Mouse (Mus musculus): ENCODE results near the gene Myadml2. TPM values are rescaled to one million over a fixed set of nuclear protein-coding genes. Genes with fewer than 3 reads are reported as not detected.

Gene Myadml2
- polyA plus RNA-seq, 1 experiment, result 3.1 TPM

DNA sequence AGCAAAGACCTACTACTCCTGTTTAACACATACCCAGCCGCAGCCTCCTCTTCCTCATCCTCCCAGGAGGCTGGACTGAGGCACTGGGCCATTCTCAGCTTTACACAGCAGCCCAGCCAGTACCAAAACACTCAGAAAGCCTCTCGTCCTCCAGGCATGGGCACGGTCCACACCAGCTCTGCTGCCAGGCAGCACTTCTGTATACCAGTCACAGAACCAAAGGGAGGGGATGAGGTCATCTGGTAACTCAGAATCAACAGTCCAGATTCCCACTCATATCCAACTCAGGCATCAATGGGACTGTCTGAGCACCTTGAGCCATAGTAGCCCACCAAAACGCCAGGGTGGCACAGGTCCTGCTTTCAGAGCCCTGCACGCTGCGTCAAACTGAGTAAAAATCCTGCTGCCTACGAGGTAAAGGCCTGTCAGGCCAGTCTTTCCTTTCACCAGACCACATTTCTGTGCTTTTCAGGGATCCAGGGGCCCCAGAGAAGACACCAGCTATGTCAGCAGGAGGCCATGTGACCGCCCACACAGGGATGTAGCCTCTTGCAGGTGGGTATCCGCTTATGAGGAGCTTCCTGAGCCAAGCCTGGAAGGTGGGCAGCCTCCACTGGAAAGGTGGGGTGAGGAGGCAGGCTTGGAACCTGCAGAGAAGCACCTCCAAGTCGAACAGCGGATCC lies 21.0 kb downstream of the Myadml2 start:
- no peak for DNase-seq
- Histone ChIP-seq H3K4me1 (ENCODE audit: control insufficient read depth, insufficient read depth, low read length) (peaks cover 27% of the 10 kb centered on the region), H3K4me3 (replicated peaks; ENCODE audit: extremely low read depth, low read depth, low read length) (no peak overlapping the region)
- TF ChIP-seq POLR2A (IDR thresholded peaks at IDR 0.05; ENCODE audit: borderline replicate concordance, extremely low read depth, low read depth, low read length), result no peak
- TF ChIP-seq CTCF (IDR thresholded peaks at IDR 0.05; ENCODE audit: insufficient read depth, low read length), result no peak
- 83% methylated on average over 11 of the region's 11 CpGs for WGBS

DNA sequence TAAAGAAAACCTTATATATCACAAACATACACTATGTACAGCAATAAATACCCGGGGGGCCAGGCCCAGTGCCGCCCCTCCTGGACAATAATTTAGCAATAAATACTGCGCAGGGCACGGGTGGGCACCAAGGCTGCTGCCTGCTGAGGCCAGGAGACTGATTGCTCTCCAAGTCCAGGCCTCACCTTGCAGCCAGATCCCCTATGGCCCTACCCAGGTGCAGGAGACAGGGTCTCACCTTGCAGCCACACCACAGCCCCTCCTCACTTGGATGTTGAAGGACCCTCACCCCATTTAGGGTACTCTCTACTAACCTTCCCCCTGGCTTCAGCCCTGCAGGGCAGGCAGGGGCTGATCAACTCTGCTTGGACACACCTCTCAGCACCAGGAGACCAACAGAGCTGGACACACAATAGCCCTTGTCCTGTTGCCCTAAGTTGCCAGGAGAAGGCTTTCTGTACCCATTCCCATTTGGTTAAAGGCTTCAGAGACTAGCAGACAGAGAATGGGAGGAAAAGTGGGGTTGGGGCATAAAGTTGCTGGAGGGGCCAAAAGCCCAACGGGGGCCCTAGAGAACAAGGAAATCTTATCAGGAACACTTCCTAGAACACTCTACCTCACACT lies 22.7 kb downstream of the Myadml2 start, which contains the start of gene Sirt7:
Sirt7 (minus strand) TSS at position 89 of the 624 bp plus-strand sequence.
- DNase-seq, result no peak
- 8% methylated on average over 5 of the region's 5 CpGs for WGBS
- TF ChIP-seq POLR2A (IDR thresholded peaks at IDR 0.05; ENCODE audit: borderline replicate concordance, extremely low read depth, low read depth, low read length) (no peak), CTCF (IDR thresholded peaks at IDR 0.05; ENCODE audit: insufficient read depth, low read length) (no peak)

DNA sequence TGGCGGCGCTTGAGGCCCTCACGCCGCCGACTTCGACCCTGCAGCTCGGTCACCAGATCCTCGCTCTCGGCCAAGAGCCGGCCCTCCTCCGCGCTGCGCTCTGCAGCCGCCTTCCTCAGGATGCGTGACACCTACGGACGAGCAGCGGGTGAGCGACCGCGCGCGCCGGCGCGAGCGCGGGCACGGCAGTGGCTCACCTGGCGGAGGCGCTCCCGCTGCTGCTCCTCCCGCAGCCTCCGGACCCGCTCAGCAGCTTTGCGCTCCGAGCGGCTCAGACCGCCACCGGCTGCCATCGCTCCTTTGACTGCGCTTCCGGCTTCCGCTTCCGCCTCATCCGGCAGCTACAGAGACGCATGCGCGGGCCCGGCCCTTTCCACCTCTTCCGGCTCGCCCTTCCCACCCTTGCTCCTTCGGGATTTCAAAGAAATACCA lies 23.3 kb downstream of the Myadml2 start:
- TF ChIP-seq CTCF (IDR thresholded peaks at IDR 0.05; ENCODE audit: insufficient read depth, low read length), result no peak
- TF ChIP-seq POLR2A (IDR thresholded peaks at IDR 0.05; ENCODE audit: borderline replicate concordance, extremely low read depth, low read depth, low read length), result peak; percentile 79; the same call in 1 of the 2 replicates
- H3K4me1 ChIP-seq (ENCODE audit: control insufficient read depth, insufficient read depth, low read length), result peaks cover 11% of the 10 kb centered on the region
- DNase-seq, result peak; percentile 76
- whole genome bisulfite sequencing, result under 1% methylated on average over 53 of the region's 53 CpGs
- H3K4me3 ChIP-seq (replicated peaks; ENCODE audit: extremely low read depth, low read depth, low read length), result peak overlapping the region; percentile 81

More for the DNA sequence above, 22.7 kb downstream of the Myadml2 start, which contains the start of gene Sirt7:
- peak within 1 kb of the TSS; percentile 81 for H3K4me3 ChIP-seq (replicated peaks; ENCODE audit: extremely low read depth, low read depth, low read length)
- peaks cover 16% of the 10 kb centered on the region for H3K4me1 ChIP-seq (ENCODE audit: control insufficient read depth, insufficient read depth, low read length)

GRCm38 (mm10) chr11:120623961-120624679 lies 23.8 kb downstream of the Myadml2 start:
- peak; percentile 62 for DNase-seq
- TF ChIP-seq POLR2A (IDR thresholded peaks at IDR 0.05; ENCODE audit: borderline replicate concordance, extremely low read depth, low read depth, low read length), result no peak
- peak; percentile 44; the same call in 1 of the 2 replicates for TF ChIP-seq CTCF (IDR thresholded peaks at IDR 0.05; ENCODE audit: insufficient read depth, low read length)
- peaks cover 11% of the 10 kb centered on the region for H3K4me1 ChIP-seq (ENCODE audit: control insufficient read depth, insufficient read depth, low read length)
- peak overlapping the region; percentile 81 for H3K4me3 ChIP-seq (replicated peaks; ENCODE audit: extremely low read depth, low read depth, low read length)
- 11% methylated on average over 30 of the region's 30 CpGs for WGBS

DNA sequence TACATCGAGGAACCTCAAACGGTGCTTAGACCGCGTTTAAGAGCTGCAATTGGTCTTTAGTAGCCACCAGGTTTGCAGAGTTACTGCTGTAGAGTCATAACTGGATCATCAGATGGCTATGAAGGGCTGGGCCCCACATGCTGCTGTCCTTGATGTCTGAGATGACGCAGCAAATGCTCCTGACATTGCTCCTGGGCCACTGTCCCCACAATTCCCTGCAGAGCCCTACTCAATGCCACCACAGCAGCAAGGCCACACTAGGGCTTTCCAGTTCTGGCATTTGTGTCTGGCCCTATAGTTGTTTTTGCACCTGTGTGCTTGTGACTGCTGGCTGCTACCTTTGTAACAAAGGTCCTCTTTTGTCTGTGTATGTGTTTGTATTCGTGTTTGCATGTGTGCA lies 25.2 kb downstream of the Myadml2 start:
- 88% methylated on average over 6 of the region's 6 CpGs for WGBS
- DNase-seq, result no peak
- Histone ChIP-seq H3K4me1 (ENCODE audit: control insufficient read depth, insufficient read depth, low read length) (peaks cover 11% of the 10 kb centered on the region), H3K4me3 (replicated peaks; ENCODE audit: extremely low read depth, low read depth, low read length) (no peak overlapping the region)
- TF ChIP-seq CTCF (IDR thresholded peaks at IDR 0.05; ENCODE audit: insufficient read depth, low read length) (no peak), POLR2A (IDR thresholded peaks at IDR 0.05; ENCODE audit: borderline replicate concordance, extremely low read depth, low read depth, low read length) (no peak)

GRCm38 (mm10) chr11:120620195-120620594 lies 27.8 kb downstream of the Myadml2 start:
- H3K4me3 ChIP-seq (replicated peaks; ENCODE audit: extremely low read depth, low read depth, low read length), result no peak overlapping the region
- TF ChIP-seq POLR2A (IDR thresholded peaks at IDR 0.05; ENCODE audit: borderline replicate concordance, extremely low read depth, low read depth, low read length), result no peak
- TF ChIP-seq CTCF (IDR thresholded peaks at IDR 0.05; ENCODE audit: insufficient read depth, low read length), result no peak
- H3K4me1 ChIP-seq (ENCODE audit: control insufficient read depth, insufficient read depth, low read length), result peaks cover 10% of the 10 kb centered on the region
- no peak for DNase-seq
- 90% methylated on average over 14 of the region's 14 CpGs for WGBS

DNA sequence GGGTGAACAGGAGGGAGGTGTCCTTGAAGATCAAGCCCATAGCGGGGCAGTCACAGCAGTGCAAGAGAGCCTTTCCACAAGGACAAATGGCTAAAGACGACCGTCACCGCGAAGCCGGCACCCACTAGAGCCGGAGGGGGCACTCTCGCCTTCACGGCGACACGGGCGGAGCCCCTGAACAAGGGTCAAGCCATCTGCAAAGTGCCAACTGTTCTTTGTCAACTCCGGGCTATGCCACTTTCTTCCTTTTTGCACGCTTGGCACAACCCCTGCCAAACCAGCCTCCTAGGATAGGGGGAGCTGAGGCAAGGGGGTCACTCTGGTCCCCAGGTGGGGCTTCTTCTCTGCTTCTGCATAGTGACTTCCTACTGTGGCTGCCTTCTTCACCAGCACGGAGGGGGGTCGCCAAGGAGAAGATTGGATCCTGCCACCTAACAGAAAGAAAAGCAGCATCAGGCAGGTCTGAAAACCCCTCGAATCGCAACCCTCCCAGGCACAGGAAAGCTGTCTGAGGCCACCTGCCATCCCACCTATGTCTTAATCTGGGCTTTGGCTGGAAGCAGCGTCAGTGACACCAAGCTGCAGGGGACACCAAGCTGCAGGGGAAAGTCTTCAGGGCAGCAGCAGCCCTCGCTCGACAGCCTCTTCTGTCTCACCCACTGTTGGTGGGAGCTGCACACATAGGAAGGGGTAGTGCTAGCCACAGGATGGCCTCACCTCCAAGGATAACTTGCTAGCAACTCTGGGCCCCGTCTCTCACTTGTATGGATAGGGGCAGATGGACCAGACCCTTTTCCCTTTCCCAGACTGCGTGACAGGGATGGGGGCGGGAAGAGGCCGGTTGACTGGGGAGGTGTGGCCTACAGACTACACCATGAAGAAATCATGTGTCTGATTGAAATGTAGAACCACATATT lies 29.1 kb downstream of the Myadml2 start:
- peaks cover 5% of the 10 kb centered on the region; the same call in 1 of the 2 replicates for H3K4me1 ChIP-seq (ENCODE audit: control insufficient read depth, insufficient read depth, low read length)
- 94% methylated on average over 25 of the region's 25 CpGs for WGBS
- DNase-seq, result no peak
- no peak overlapping the region for H3K4me3 ChIP-seq (replicated peaks; ENCODE audit: extremely low read depth, low read depth, low read length)
- no peak for TF ChIP-seq CTCF (IDR thresholded peaks at IDR 0.05; ENCODE audit: insufficient read depth, low read length)
- no peak for TF ChIP-seq POLR2A (IDR thresholded peaks at IDR 0.05; ENCODE audit: borderline replicate concordance, extremely low read depth, low read depth, low read length)

- peak; percentile 89 for DNase-seq
- H3K4me1 ChIP-seq (ENCODE audit: control insufficient read depth, insufficient read depth, low read length), result peaks cover 4% of the 10 kb centered on the region; the same call in 1 of the 2 replicates
- under 1% methylated on average over 56 of the region's 56 CpGs for WGBS
- peak within 1 kb of the TSS; percentile 97 for H3K4me3 ChIP-seq (replicated peaks; ENCODE audit: extremely low read depth, low read depth, low read length)
- TF ChIP-seq CTCF (IDR thresholded peaks at IDR 0.05; ENCODE audit: insufficient read depth, low read length) (no peak), POLR2A (IDR thresholded peaks at IDR 0.05; ENCODE audit: borderline replicate concordance, extremely low read depth, low read depth, low read length) (peak; percentile 71; the same call in 1 of the 2 replicates)
Observed at GRCm38 (mm10) chr11:120617519-120618112, 30.3 kb downstream of the Myadml2 start, which contains the start of gene Pcyt2. Gene Pcyt2, minus strand, starts transcription at chr11:120617936.
